Mouse (Mus musculus) lung, embryonic 15.5 days (tissue): Measurements from ENCODE around the gene Rps21. TPM values are rescaled to one million over a fixed set of nuclear protein-coding genes. Genes with fewer than 3 reads are reported as not detected.
"Not testable (repeated sequence)": the region's sequence is repeated elsewhere in the genome, so short reads cannot be mapped to it uniquely, and the experiment has no call there.

Source experiments
- ATAC-seq: fragments of 200-750 bp; cut with Nextera tagmentation; 2 replicates; pipeline ENCODE4 v1.8.0; 2017; ENCODE audit warnings: moderate number of reproducible peaks, borderline replicate concordance; ENCODE audit not compliant: low FRiP score, low TSS enrichment; ENCODE audit errors: extremely low read depth
- H3K27ac ChIP-seq: fragments of 300-500 bp; sonication (generic); 2 replicates; pipeline ENCODE4 v1.5.1; 2015; ENCODE audit warnings: moderate library complexity, mild to moderate bottlenecking, inconsistent platforms
- H3K27me3 ChIP-seq: fragments of 300-500 bp; sonication (generic); 2 replicates; pipeline ENCODE4 v1.6.1; 2015; ENCODE audit warnings: inconsistent platforms
- H3K36me3 ChIP-seq: fragments of 300-500 bp; sonication (generic); 2 replicates; pipeline ENCODE4 v1.6.1; 2015; ENCODE audit warnings: inconsistent platforms
- H3K4me1 ChIP-seq: fragments of 300-500 bp; sonication (generic); 2 replicates; pipeline ENCODE4 v1.6.1; 2015; ENCODE audit warnings: inconsistent platforms
- H3K4me2 ChIP-seq: fragments of 300-500 bp; sonication (generic); 2 replicates; pipeline ENCODE4 v1.6.1; 2015; ENCODE audit warnings: inconsistent platforms, mild to moderate bottlenecking, moderate library complexity
- H3K4me3 ChIP-seq: fragments of 300-500 bp; sonication (generic); 2 replicates; pipeline ENCODE4 v1.5.1; 2015; ENCODE audit warnings: mild to moderate bottlenecking, inconsistent platforms
- H3K9ac ChIP-seq: fragments of 300-500 bp; sonication (generic); 2 replicates; pipeline ENCODE4 v1.6.1; 2015; ENCODE audit warnings: inconsistent platforms
- H3K9me3 ChIP-seq: fragments of 300-500 bp; sonication (generic); 2 replicates; pipeline ENCODE4 v1.6.1; 2016; ENCODE audit warnings: inconsistent platforms
- WGBS: fragments of 180-500 bp; shearing (Covaris S2); methylation state at CpG from one replicate; pipeline ENCODE4 v1.1.7; 2015; 5-methylcytosine and 5-hydroxymethylcytosine counted together
- polyA plus RNA-seq: library from polyadenylated mRNA; unstranded; fragments of >200 nt; fragmentation: Nextera tagmentation; extraction: Ambion mirVana; gene quantifications from 2 replicates; pipeline ENCODE4 v1.2.1, GENCODE M21; 2015

The Rps21 gene
- polyA plus RNA-seq, 1 experiment from 2014 or later = 477 TPM

DNA sequence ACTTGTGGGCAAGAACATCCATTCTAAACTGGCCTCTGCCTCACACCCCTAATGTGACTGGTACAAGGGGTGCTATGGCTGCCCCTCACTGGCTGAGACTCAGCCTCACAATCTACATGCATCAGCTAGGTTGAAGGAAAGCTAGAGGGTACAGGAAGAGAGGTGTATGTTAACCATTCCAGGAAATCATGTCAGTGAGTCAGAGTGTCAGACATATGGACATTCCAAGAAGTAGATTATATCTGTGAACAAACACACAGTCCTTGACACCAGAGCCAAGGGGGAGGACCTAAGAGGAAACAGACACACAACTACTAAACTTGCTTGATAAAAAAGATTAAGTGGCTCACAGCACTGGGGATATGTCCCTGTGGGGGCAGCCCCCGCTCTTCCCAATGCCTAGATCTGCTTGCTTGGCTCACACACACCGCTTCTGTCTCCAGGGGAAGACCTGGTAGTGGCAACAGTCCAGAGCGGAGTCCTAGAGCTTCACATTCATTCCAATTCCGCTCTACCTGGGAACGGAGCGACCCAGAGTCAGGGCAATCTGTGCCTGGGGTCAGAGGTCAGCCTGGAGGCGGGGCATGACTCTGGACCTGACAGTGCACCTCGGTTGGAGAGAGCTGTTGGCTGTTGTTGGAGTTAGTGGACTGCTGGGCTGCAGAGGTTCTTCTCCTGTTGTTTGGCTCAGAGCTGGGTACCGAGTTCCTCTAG, 8.1 kb upstream of the Rps21 start:
- no peak overlapping the region for H3K4me3 ChIP-seq
- no peaks in the 10 kb centered on the region for H3K27me3 ChIP-seq

DNA sequence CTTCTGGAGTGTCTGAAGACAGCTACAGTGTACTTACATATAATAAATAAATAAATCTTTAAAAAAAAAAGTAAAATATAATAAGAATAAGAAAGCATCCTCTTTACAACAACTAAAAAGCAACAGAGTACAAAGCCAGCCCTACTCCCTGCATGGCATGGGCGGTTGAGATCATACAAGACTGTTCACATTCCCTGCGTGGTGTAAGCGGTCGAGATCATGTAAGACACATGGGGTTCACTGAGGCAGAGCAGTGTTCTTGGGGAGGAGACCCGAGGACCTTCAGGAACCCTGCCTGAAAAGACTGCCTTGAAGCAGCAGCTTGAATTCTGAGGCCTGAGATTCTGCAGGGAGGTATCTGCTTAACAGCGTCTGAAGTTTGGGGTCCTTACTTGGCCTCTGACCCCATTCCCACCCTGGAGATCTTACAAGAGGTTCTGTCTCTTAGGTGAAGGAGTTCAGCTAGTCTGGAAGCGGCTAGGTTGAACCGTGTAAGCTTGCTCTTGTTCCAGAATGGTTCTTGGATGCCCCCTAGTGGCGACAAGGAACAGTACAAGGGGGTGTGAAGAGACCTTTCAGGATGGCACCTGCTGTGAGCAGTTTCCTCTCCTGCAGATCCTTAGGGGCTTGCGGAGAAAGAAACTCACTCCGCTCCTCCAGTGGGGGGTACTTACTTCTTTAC, 6.1 kb upstream of the Rps21 start:
- Histone ChIP-seq H3K4me3 (no peak overlapping the region), H3K4me1 (peaks cover 10% of the 10 kb centered on the region), H3K4me2 (no peak overlapping the region), H3K9ac (no peak overlapping the region), H3K27me3 (no peaks in the 10 kb centered on the region), H3K9me3 (no peaks in the 10 kb centered on the region), H3K36me3 (no peaks in the 10 kb centered on the region), H3K27ac (no peak overlapping the region)
- peak; percentile 84; the same call in 1 of the 2 replicates for ATAC-seq
- 27% methylated on average over 11 of the region's 11 CpGs for WGBS

More for the DNA sequence above, 8.1 kb upstream of the Rps21 start:
- ATAC-seq = no peak
- WGBS = 53% methylated on average over 9 of the region's 9 CpGs
- Histone ChIP-seq H3K9ac (no peak overlapping the region), H3K36me3 (no peaks in the 10 kb centered on the region), H3K4me1 (0 out of 2 replicates have a peak, but pooled peaks cover 7% of the 10 kb centered on the region), H3K4me2 (no peak overlapping the region), H3K27ac (no peak overlapping the region), H3K9me3 (no peaks in the 10 kb centered on the region)

DNA sequence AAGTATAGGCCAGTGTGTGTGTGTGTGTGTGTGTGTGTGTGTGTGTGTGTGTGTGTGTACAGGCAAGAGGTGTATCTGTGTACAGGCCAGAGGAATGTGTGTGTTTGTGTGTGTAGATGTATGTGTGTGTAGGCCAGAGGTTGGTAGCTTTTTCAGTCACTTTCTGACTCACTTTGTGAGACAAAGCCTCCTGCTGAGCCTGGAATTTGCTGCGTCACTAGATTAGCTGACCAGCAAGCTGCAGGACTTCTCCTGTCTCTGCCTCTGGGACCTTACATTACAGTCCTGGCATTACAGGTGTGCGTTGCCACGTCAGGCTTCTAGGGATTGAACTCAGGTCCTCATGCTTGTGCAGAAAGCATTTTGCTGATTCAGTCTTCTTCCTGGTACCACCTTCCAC, 5.3 kb upstream of the Rps21 start:
- peaks cover 16% of the 10 kb centered on the region for H3K4me1 ChIP-seq
- H3K9me3 ChIP-seq = no peaks in the 10 kb centered on the region
- no peak for ATAC-seq
- H3K27me3 ChIP-seq = no peaks in the 10 kb centered on the region
- no peak overlapping the region for H3K4me3 ChIP-seq
- H3K9ac ChIP-seq = no peak overlapping the region
- no peak overlapping the region for H3K27ac ChIP-seq
- H3K4me2 ChIP-seq = no peak overlapping the region
- no peaks in the 10 kb centered on the region for H3K36me3 ChIP-seq
- WGBS = 60% methylated on average over 3 of the region's 3 CpGs

DNA sequence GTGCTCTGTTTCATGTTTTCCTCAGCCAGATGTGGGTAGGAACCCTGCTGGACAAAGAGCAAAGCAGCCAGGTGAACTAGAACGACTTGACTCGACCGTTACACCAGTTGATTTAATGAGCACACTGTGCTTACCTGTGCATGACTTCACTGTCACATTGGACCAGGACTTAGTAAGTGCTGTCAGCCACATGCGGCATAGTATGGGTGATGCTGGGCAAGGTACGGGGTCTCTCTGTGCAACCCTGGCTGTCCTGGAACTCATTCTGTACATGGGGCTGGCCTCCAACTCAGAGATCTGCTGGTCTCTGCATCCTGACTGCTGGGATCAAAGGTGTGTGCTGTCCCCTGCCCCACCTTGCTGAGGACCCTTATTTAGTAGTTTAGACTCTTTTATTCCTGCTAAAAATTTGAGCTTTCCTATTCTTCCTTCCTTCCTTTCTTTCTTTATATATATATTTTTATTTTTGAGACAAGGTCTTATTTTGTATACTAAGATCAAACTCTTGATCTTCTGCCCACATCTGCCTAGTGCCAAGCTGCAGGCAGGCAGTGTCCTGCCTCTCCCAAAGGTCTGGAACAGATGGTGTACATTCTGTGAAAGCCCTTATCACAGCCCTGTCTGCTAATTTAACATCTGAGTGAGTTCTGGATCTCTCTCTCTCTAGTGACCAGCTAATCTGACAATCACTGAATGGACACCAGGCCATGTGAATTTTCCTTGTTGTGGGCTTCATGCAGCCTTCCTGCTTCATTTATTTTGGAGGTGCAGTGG, 2.6 kb upstream of the Rps21 start:
- Histone ChIP-seq H3K9me3 (no peaks in the 10 kb centered on the region), H3K4me2 (no peak overlapping the region), H3K36me3 (peaks cover 15% of the 10 kb centered on the region), H3K4me1 (peaks cover 23% of the 10 kb centered on the region), H3K27me3 (no peaks in the 10 kb centered on the region), H3K27ac (no peak overlapping the region), H3K9ac (no peak overlapping the region), H3K4me3 (no peak overlapping the region)
- 93% methylated on average over 5 of the region's 5 CpGs for WGBS
- ATAC-seq = no peak

DNA sequence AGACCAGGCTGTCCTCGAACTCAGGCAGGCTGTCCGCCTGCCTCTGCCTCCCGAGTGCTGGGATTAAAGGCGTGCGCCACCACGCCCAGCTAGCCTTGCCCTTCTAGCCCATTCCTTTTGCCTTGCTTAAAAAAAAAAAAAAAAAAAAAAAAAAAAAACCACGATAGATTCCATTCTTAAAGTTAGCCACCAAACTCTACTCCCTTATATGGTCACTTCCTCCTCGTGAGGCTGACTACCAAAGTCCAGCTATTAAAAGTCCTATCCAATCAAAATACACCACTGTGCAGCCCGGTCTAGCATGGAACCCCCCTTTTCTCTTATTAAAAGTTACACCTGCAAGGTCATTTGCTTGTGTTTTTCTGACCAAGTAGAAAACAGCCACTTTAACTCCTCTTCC, 1.5 kb upstream of the Rps21 start:
- peaks cover 23% of the 10 kb centered on the region for H3K4me1 ChIP-seq
- H3K4me3 ChIP-seq = peak overlapping the region; percentile 81; the same call in 1 of the 2 replicates
- no peak for ATAC-seq
- H3K9ac ChIP-seq = no peak overlapping the region
- H3K36me3 ChIP-seq = peaks cover 23% of the 10 kb centered on the region
- peak overlapping the region; percentile 80 for H3K4me2 ChIP-seq
- peak overlapping the region; percentile 93; the same call in 1 of the 2 replicates for H3K27ac ChIP-seq
- H3K9me3 ChIP-seq = no peaks in the 10 kb centered on the region
- no peaks in the 10 kb centered on the region for H3K27me3 ChIP-seq
- 80% methylated on average over 9 of the region's 9 CpGs for WGBS

DNA sequence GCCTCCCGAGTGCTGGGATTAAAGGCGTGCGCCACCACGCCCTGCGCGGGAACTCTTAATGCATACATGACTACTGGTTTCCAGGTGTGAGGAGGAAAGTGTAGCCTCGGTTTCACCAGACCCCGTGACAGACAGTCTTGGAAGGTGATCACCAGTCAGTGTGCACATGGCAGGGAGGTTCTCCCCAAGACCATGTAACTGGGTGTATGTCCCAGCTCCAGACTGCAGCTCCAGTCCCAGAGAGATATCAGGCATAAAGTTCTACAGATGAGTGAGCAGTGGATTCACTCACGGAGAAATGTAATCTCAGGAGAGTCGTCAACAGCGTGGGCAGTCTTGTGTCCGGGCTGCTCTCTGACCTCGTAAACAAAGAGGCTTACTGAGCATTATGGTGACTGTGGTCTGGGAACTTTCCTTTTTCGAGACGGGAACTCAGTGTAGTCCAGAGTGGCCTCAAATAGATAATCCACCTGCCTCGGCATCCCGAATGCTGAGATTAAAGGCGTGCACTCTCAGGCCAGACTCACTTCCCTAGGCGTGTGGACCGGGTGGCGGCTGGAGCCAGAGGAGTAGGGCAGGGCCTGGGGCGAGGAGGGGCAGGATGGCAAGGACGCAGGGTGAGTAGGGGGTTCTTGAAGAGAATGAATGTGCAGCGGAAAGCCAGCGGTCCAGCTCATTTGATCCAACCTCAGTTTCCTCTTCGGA, 729 bp upstream of the Rps21 start:
- 23% methylated on average over 26 of the region's 26 CpGs for WGBS
- ATAC-seq = peak; percentile 74
- no peaks in the 10 kb centered on the region for H3K27me3 ChIP-seq

DNA sequence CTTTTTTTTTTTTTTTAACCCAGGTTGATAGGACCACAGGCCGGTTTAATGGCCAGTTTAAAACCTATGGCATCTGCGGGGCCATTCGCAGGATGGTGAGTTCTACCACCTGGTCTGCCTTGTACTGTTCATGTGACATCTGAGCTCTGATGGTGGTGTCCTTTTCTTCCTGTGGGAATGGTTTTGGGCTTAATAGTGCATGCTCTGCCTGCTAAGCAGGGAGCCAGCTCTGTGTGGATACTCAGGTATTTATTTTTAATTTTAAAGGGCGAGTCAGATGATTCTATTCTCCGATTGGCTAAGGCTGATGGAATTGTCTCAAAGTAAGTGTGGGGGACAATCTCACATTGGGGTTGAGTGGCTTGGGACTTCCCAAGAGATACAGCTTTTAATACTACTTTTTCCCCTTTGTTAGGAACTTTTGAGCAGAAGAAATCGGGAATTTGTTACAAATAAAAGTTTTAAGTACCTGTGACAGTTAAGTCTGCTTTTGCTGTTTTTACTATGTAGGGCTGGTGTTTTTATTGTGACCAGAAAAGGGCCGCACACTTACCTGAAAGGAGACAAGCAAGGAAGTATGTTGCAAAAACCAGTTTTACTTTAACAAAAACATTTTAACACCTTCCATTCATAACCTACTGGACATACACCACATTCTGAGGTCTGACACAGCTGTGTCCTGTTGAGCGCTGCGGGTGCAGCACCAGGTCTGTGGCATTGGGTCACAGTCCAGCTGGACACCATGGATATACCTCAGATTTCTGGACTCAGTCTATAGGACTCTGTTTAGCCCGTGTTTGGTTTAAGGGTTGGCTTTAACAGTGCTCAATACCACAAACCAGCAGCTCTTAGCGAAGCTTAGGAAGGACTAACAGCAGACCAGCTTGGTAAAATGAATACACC, 1.0 kb downstream of the Rps21 start:
- Histone ChIP-seq H3K27ac (no peak overlapping the region), H3K4me2 (peak overlapping the region; percentile 81), H3K27me3 (no peaks in the 10 kb centered on the region), H3K4me1 (peaks cover 23% of the 10 kb centered on the region), H3K9me3 (no peaks in the 10 kb centered on the region), H3K4me3 (peak overlapping the region; percentile 81), H3K9ac (peak overlapping the region; percentile 83), H3K36me3 (peaks cover 47% of the 10 kb centered on the region)
- 49% methylated on average over 11 of the region's 11 CpGs for WGBS
- no peak for ATAC-seq

More for the DNA sequence above, 729 bp upstream of the Rps21 start:
- peak overlapping the region; percentile 65 for H3K9ac ChIP-seq
- peak overlapping the region; percentile 80 for H3K4me2 ChIP-seq
- H3K4me1 ChIP-seq = peaks cover 23% of the 10 kb centered on the region
- H3K4me3 ChIP-seq = peak overlapping the region; percentile 81
- H3K9me3 ChIP-seq = no peaks in the 10 kb centered on the region
- peak overlapping the region; percentile 93 for H3K27ac ChIP-seq
- peaks cover 30% of the 10 kb centered on the region for H3K36me3 ChIP-seq

DNA sequence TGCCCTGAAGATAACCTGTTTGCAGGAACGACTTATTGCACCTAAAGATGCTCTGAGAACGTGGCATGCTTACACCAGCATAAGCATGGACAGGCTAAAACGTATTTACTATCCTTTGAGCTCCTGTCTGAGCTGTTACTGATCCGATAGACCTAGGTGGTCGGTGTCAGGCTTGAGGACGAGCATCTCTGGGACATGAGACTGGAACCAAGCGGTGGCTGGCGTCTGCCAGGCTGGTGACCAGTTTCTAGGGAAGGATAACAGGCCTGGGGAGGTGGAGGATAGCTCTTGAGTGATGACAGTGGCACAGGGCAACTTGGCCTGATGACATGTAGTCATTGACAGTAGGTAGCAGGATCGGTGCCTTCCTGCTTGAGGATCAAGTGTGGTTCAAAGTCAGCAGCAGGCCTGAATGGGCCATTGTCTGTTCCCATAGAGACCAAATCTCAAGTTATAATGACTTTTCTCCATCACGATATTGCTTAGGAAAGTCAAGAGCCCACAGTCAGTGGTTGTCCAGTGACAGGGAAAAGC, 1.8 kb downstream of the Rps21 start:
- not testable (repeated sequence) for H3K27ac ChIP-seq, H3K4me3 ChIP-seq, H3K4me2 ChIP-seq, H3K9ac ChIP-seq, H3K27me3 ChIP-seq, ATAC-seq, H3K9me3 ChIP-seq
- Histone ChIP-seq H3K4me1 (peaks cover 23% of the 10 kb centered on the region), H3K36me3 (peaks cover 55% of the 10 kb centered on the region)
- WGBS = 64% methylated on average over 10 of the region's 10 CpGs

DNA sequence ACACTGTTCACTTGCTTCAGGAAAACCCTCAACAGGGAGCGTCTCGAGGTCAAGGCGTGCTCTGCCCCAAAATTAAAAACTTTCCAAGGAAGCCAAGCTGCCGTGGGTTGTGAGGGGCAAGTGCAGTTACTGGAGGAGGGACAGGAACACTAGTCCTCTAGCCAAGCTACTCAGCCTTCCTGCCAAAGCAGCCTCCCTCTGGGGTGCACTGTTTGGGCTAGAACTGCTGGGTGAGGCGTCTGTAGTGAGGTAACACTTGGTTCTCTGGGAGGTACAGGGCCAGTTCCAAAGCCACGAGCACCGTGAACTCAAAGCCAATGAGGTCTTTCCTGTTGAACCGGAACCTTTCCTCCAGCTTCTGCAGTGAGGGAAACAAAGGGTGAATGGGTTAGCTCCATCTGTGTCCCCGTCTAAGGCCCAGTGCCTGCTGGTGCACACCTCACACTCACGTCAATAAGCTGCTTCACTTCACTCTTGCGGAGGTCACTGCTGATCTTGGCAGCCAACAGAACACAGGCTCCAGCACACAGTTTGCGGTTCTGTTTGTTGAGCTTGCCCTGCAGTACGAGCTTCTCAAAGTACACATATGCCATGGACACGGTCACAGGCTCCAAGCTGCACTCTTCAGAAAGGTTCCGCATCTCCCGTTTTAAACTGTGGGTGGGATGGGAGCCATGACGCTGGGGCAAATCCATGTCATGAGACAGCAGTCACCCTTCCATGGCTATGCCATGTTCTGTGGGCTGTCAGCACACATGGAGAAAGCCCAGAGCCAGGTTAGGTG, 2.8 kb downstream of the Rps21 start:
- H3K4me1 ChIP-seq = peaks cover 23% of the 10 kb centered on the region
- H3K36me3 ChIP-seq = peaks cover 65% of the 10 kb centered on the region

More for the DNA sequence above, 2.8 kb downstream of the Rps21 start:
- not testable (repeated sequence) for H3K4me3 ChIP-seq, H3K9me3 ChIP-seq, H3K9ac ChIP-seq, H3K27ac ChIP-seq, H3K4me2 ChIP-seq, H3K27me3 ChIP-seq, ATAC-seq
- WGBS = 59% methylated on average over 17 of the region's 17 CpGs
